Mouse (Mus musculus) T-helper 2 cell (primary cell): ENCODE data around the gene Ipo9.
"Not testable (repeated sequence)": the region's sequence is repeated elsewhere in the genome, so short reads cannot be mapped to it uniquely, and the experiment has no call there.

Source experiments
- in situ Hi-C: fragments of 300-600 bp; cut with MboI, MseI; formaldehyde crosslinking; loops from one replicate; pipeline ENCODE4 v1.15.1; 2025; ENCODE audit warnings: high pct_unique_total_duplicates

Gene Ipo9

GRCm38 (mm10) chr1:135430669-135431017, 344 bp upstream of the Ipo9 start:
- in situ Hi-C loops: no loop called here

GRCm38 (mm10) chr1:135427390-135427789, 2.9 kb downstream of the Ipo9 start:
- in situ Hi-C loops: no loop called here

- in situ Hi-C loops: no loop called here
These were observed 3.7 kb downstream of the Ipo9 start for GRCm38 (mm10) chr1:135426645-135427044.

- in situ Hi-C loops: no loop called here
These were observed 7.5 kb downstream of the Ipo9 start for GRCm38 (mm10) chr1:135422772-135423171.

GRCm38 (mm10) chr1:135413996-135414395, 16.3 kb downstream of the Ipo9 start:
- in situ Hi-C loops: no loop called here

GRCm38 (mm10) chr1:135412130-135412529, 18.2 kb downstream of the Ipo9 start:
- in situ Hi-C loops: no loop called here

GRCm38 (mm10) chr1:135410967-135411366, 19.3 kb downstream of the Ipo9 start:
- in situ Hi-C loops: no loop called here

- in situ Hi-C loops: no loop called here
These were observed 21.3 kb downstream of the Ipo9 start for GRCm38 (mm10) chr1:135408973-135409372.

- in situ Hi-C loops: no loop called here
These were observed 24.9 kb downstream of the Ipo9 start for GRCm38 (mm10) chr1:135405356-135405755.

- in situ Hi-C loops: no loop called here
These were observed 28.7 kb downstream of the Ipo9 start for GRCm38 (mm10) chr1:135401452-135402110.

- in situ Hi-C loops: no loop called here
These were observed 30.8 kb downstream of the Ipo9 start for GRCm38 (mm10) chr1:135399466-135399865.

GRCm38 (mm10) chr1:135385161-135385560, 45.1 kb downstream of the Ipo9 start:
- in situ Hi-C loops: no loop called here

- in situ Hi-C loops: no loop called here
These were observed 46.1 kb downstream of the Ipo9 start for GRCm38 (mm10) chr1:135384171-135384570.

- in situ Hi-C loops: not testable (repeated sequence)
These were observed 48.7 kb downstream of the Ipo9 start for GRCm38 (mm10) chr1:135381560-135381959.

- in situ Hi-C loops: no loop called here
These were observed 50.0 kb downstream of the Ipo9 start for GRCm38 (mm10) chr1:135380071-135380991.

GRCm38 (mm10) chr1:135379048-135379447, 51.3 kb downstream of the Ipo9 start:
- in situ Hi-C loops: no loop called here

- in situ Hi-C loops: no loop called here
These were observed 51.7 kb downstream of the Ipo9 start for GRCm38 (mm10) chr1:135378576-135378975.

GRCm38 (mm10) chr1:135374868-135375581, 55.3 kb downstream of the Ipo9 start, which contains the start of gene Shisa4:
Shisa4 (minus strand) TSS chr1:135375237.
- in situ Hi-C loops: no loop called here

- in situ Hi-C loops: no loop called here
These were observed 56.0 kb downstream of the Ipo9 start for GRCm38 (mm10) chr1:135374175-135374867.

- in situ Hi-C loops: no loop called here
These were observed 57.1 kb downstream of the Ipo9 start for GRCm38 (mm10) chr1:135373171-135373677.

GRCm38 (mm10) chr1:135369415-135369814, 60.9 kb downstream of the Ipo9 start:
- in situ Hi-C loops: loop anchor here (5.0 kb wide), 1 partner anchor 192 kb away; no protein-coding TSS in a partner anchor
